Mouse (Mus musculus): Measurements from ENCODE around the gene Rnf212.
"Not testable (repeated sequence)": the region's sequence is repeated elsewhere in the genome, so short reads cannot be mapped to it uniquely, and the experiment has no call there.

The Rnf212 gene

GRCm38 (mm10) chr5:108774630-108775306 is at the start of gene Rnf212:
Gene Rnf212 (minus strand): TSS chr5:108774982.
- in situ Hi-C loops (cut with MboI; ENCODE audit: unreplicated experiment in 2 of 2) = no loop called here

GRCm38 (mm10) chr5:108823276-108823675 is 48.5 kb upstream of the Rnf212 start:
- in situ Hi-C loops (cut with MboI; ENCODE audit: unreplicated experiment in 2 of 2) = no loop called here

- in situ Hi-C loops (cut with MboI; ENCODE audit: unreplicated experiment in 2 of 2) = not testable (repeated sequence)
Observed at GRCm38 (mm10) chr5:108808750-108809149, 34.0 kb upstream of the Rnf212 start, which contains the start of gene Vmn2r8. Gene Vmn2r8 (minus strand): TSS chr5:108808850.

- in situ Hi-C loops (cut with MboI; ENCODE audit: unreplicated experiment in 2 of 2) = no loop called here
Observed at GRCm38 (mm10) chr5:108803646-108804045, 28.9 kb upstream of the Rnf212 start.

GRCm38 (mm10) chr5:108795263-108795662 is 20.5 kb upstream of the Rnf212 start, which contains the start of gene Tmed11:
Gene Tmed11 (minus strand): TSS chr5:108795363.
- in situ Hi-C loops (cut with MboI; ENCODE audit: unreplicated experiment in 2 of 2) = not testable (repeated sequence)

GRCm38 (mm10) chr5:108790385-108790784 is 15.6 kb upstream of the Rnf212 start:
- in situ Hi-C loops (cut with MboI; ENCODE audit: unreplicated experiment in 2 of 2) = not testable (repeated sequence)

- in situ Hi-C loops (cut with MboI; ENCODE audit: unreplicated experiment in 2 of 2) = no loop called here
Observed at GRCm38 (mm10) chr5:108760002-108760401, 14.8 kb downstream of the Rnf212 start.

- in situ Hi-C loops (cut with MboI; ENCODE audit: unreplicated experiment in 2 of 2) = no loop called here
Observed at GRCm38 (mm10) chr5:108758396-108758795, 16.4 kb downstream of the Rnf212 start.

- in situ Hi-C loops (cut with MboI; ENCODE audit: unreplicated experiment in 2 of 2) = not testable (repeated sequence)
Observed at GRCm38 (mm10) chr5:108751258-108751657, 23.5 kb downstream of the Rnf212 start.

- in situ Hi-C loops (cut with MboI; ENCODE audit: unreplicated experiment in 2 of 2) = no loop called here
Observed at GRCm38 (mm10) chr5:108750328-108751210, 24.2 kb downstream of the Rnf212 start.

- in situ Hi-C loops (cut with MboI; ENCODE audit: unreplicated experiment in 2 of 2) = no loop called here
Observed at GRCm38 (mm10) chr5:108744629-108745028, 30.2 kb downstream of the Rnf212 start.

- in situ Hi-C loops (cut with MboI; ENCODE audit: unreplicated experiment in 2 of 2) = no loop called here
Observed at GRCm38 (mm10) chr5:108743856-108744255, 30.9 kb downstream of the Rnf212 start.

GRCm38 (mm10) chr5:108742596-108742995 is 32.2 kb downstream of the Rnf212 start:
- in situ Hi-C loops (cut with MboI; ENCODE audit: unreplicated experiment in 2 of 2) = no loop called here

- in situ Hi-C loops (cut with MboI; ENCODE audit: unreplicated experiment in 2 of 2) = no loop called here
Observed at GRCm38 (mm10) chr5:108741844-108742243, 32.9 kb downstream of the Rnf212 start.

GRCm38 (mm10) chr5:108727425-108727824 is 47.4 kb downstream of the Rnf212 start:
- in situ Hi-C loops (cut with MboI; ENCODE audit: unreplicated experiment in 2 of 2) = loop anchor here in 1 of 2 experiments (5.0 kb wide), 1 partner anchor 55 kb away; no protein-coding TSS in a partner anchor

GRCm38 (mm10) chr5:108726557-108727248 is 48.1 kb downstream of the Rnf212 start:
- in situ Hi-C loops (cut with MboI; ENCODE audit: unreplicated experiment in 2 of 2) = loop anchor here in 1 of 2 experiments (5.0 kb wide), 1 partner anchor 54 kb away; no protein-coding TSS in a partner anchor

GRCm38 (mm10) chr5:108724006-108724405 is 50.8 kb downstream of the Rnf212 start:
- in situ Hi-C loops (cut with MboI; ENCODE audit: unreplicated experiment in 2 of 2) = no loop called here

GRCm38 (mm10) chr5:108719761-108720160 is 55.0 kb downstream of the Rnf212 start:
- in situ Hi-C loops (cut with MboI; ENCODE audit: unreplicated experiment in 2 of 2) = no loop called here

- in situ Hi-C loops (cut with MboI; ENCODE audit: unreplicated experiment in 2 of 2) = no loop called here
Observed at GRCm38 (mm10) chr5:108718051-108718450, 56.7 kb downstream of the Rnf212 start.

GRCm38 (mm10) chr5:108715974-108716373 is 58.8 kb downstream of the Rnf212 start:
- in situ Hi-C loops (cut with MboI; ENCODE audit: unreplicated experiment in 2 of 2) = no loop called here

- in situ Hi-C loops (cut with MboI; ENCODE audit: unreplicated experiment in 2 of 2) = no loop called here
Observed at GRCm38 (mm10) chr5:108714149-108714548, 60.6 kb downstream of the Rnf212 start.

Data from v-Abl transformed pro-B cells (cell line).